Mouse (Mus musculus): ENCODE data around the gene Cmss1.

DNA sequence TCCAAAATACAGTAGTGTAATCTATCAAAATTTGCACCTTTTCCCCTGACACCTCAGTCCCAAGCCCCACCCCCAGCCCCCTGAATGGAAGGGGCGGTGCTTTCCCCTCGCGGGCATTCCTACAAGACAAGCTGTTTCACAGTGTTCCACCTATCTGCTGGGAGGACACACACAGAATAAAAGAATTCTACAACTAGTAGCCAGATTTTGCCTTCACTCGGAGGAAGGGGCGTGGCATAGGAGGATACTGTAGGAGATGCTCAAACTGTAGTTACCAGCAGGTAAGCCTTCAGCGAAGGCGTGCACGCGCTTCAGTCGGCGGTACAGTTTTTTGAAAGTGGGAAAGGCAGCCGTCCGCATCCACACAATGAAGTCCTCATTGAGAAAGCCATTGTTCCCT lies 336.9 kb downstream of the Cmss1 start:
- TF ChIP-seq CTCF (IDR thresholded peaks at IDR 0.05; ENCODE audit: low read depth, low read length) (no peak), POLR2A (IDR thresholded peaks at IDR 0.05; ENCODE audit: borderline replicate concordance, low read depth, low read length) (no peak)

Data from bone marrow macrophage, adult 2 months (primary cell).